Mouse (Mus musculus) ES-E14 (cell line): Measurements from ENCODE around the gene Pcna. TPM values are rescaled to one million over a fixed set of nuclear protein-coding genes. Genes with fewer than 3 reads are reported as not detected.

Experiments
- DNase-seq: peaks from one replicate; pipeline ENCODE4 v3.0.0-alpha.2; 2013; ENCODE audit warnings: low read depth, low spot score
- H3K27ac ChIP-seq: 2 replicates; pipeline ENCODE4 v1.5.1; 2012; ENCODE audit warnings: low read depth, mild to moderate bottlenecking, low read length, moderate library complexity, mixed read lengths; ENCODE audit not compliant: poor library complexity, insufficient read depth, severe bottlenecking
- H3K36me3 ChIP-seq: 2 replicates; pipeline ENCODE4 v1.6.1; 2012; ENCODE audit warnings: mild to moderate bottlenecking, low read length, moderate library complexity, mixed read lengths; ENCODE audit not compliant: control insufficient read depth, poor library complexity, insufficient read depth, severe bottlenecking
- H3K4me1 ChIP-seq, 2 experiments: fragments of 150-350 bp in 1 of 2; sonication (generic) in 1 of 2; 2 replicates each; pipeline ENCODE4 v1.6.1; 2012; ENCODE audit warnings: low read length in 2 of 2, mild to moderate bottlenecking in 1 of 2, mixed read lengths in 1 of 2; ENCODE audit not compliant: control insufficient read depth in 2 of 2, insufficient read depth in 2 of 2, poor library complexity in 1 of 2
- H3K4me3 ChIP-seq, 2 experiments: fragments of 150-350 bp in 1 of 2; sonication (generic) in 1 of 2; 2 replicates each; pipeline ENCODE4 v1.5.1; 2012; ENCODE audit warnings: low read length in 2 of 2, low read depth in 1 of 2, mild to moderate bottlenecking in 1 of 2, mixed read lengths in 1 of 2; ENCODE audit not compliant: insufficient read depth in 1 of 2, poor library complexity in 1 of 2, severe bottlenecking in 1 of 2
- H3K9ac ChIP-seq: 2 replicates; pipeline ENCODE4 v1.6.1; 2012; ENCODE audit warnings: low read depth, mild to moderate bottlenecking, low read length, mixed read lengths; ENCODE audit not compliant: poor library complexity, insufficient read depth, severe bottlenecking
- H3K9me3 ChIP-seq: fragments of 150-350 bp; sonication (generic); 2 replicates; pipeline ENCODE4 v1.6.1; 2012; ENCODE audit warnings: low read depth, mild to moderate bottlenecking, low read length; ENCODE audit not compliant: control insufficient read depth, insufficient read depth
- CHD2 ChIP-seq: IDR thresholded peaks from 2 replicates; pipeline ENCODE4 v1.6.1; 2014; ENCODE audit warnings: mild to moderate bottlenecking, low read depth, low read length, inconsistent platforms
- HCFC1 ChIP-seq: IDR thresholded peaks from 2 replicates; pipeline ENCODE4 v1.6.1; 2012; ENCODE audit warnings: low read length, inconsistent platforms, borderline replicate concordance; ENCODE audit not compliant: insufficient read depth
- MAFK ChIP-seq: IDR thresholded peaks from 2 replicates; pipeline ENCODE4 v1.6.1; 2014; ENCODE audit warnings: mild to moderate bottlenecking, low read depth, low read length, inconsistent platforms; ENCODE audit not compliant: insufficient read depth
- ZC3H11A ChIP-seq: IDR thresholded peaks from 2 replicates; pipeline ENCODE4 v1.6.1; 2012; ENCODE audit warnings: low read depth, mild to moderate bottlenecking, inconsistent platforms, low read length, borderline replicate concordance
- ZNF384 ChIP-seq: IDR thresholded peaks from 2 replicates; pipeline ENCODE4 v1.6.1; 2012; ENCODE audit warnings: low read depth, low read length, inconsistent platforms
- in situ Hi-C, 2 experiments: fragments of 600-800 bp; cut with MboI; formaldehyde crosslinking; loops; one replicate each; pipeline ENCODE4 v1.15.1; 2025; ENCODE audit warnings: low sequenced_read_pairs in 2 of 2, inconsistent platforms in 1 of 2; ENCODE audit not compliant: unreplicated experiment in 2 of 2
- total RNA-seq: library from RNA; depleted of rRNA; stranded (reverse); fragments of 300-350 nt; gene quantifications from 2 replicates; pipeline ENCODE4 v1.2.3, GENCODE M21; 2012

The Pcna gene
- total RNA-seq, 1 experiment = 370 TPM

GRCm38 (mm10) chr2:132208246-132208881 lies 44.8 kb downstream of the Pcna start:
- TF ChIP-seq HCFC1 (no peak), MAFK (peak; percentile 78)
- no peak overlapping the region for H3K27ac ChIP-seq
- peaks cover 3 to 19% of the 10 kb centered on the region in 2 experiments; a peak in 2 of 4 replicates for H3K4me1 ChIP-seq
- H3K9me3 ChIP-seq = no peaks in the 10 kb centered on the region
- no peaks in the 10 kb centered on the region for H3K36me3 ChIP-seq
- DNase-seq = no peak
- in situ Hi-C loops = no loop called here
- H3K4me3 ChIP-seq = no peak overlapping the region
- H3K9ac ChIP-seq = no peak overlapping the region

DNA sequence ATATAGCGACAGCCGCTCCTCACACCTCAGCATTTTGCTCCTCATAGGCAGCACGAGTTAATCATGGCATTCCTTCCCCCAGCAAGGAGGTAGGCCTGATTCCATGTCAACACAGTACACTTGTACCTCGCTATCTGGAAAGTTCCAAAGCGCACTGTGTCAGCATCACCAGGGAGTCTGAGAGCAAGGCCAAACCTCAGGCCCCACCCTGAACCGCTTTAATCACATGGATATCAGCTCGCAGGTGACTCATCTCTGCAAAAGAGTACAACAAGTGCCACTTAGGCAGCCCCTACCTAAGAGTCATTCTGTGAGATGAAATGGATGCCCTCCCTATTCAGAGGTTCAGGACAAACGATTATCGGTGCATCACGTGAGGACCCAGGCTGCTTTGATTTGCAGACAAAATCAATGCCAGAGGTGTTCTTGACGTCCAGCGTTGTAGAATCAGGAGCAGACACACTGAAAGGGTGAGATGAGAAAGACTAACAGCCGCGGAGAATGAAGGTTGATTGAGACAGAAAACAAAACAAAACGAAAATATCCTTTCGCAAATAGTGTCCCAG lies 46.7 kb downstream of the Pcna start:
- DNase-seq = peak; percentile 47
- no peak for TF ChIP-seq ZNF384
- TF ChIP-seq MAFK = no peak
- TF ChIP-seq ZC3H11A = no peak
- no peak for TF ChIP-seq CHD2
- no peak for TF ChIP-seq HCFC1
- Histone ChIP-seq H3K9me3 (no peaks in the 10 kb centered on the region), H3K4me1 (peaks cover 3 to 14% of the 10 kb centered on the region in 2 experiments; a peak in 2 of 4 replicates), H3K27ac (no peak overlapping the region; the same call in 1 of the 2 replicates), H3K36me3 (no peaks in the 10 kb centered on the region), H3K9ac (no peak overlapping the region), H3K4me3 (no peak overlapping the region)
- in situ Hi-C loops = no loop called here

GRCm38 (mm10) chr2:132205549-132205948 lies 47.6 kb downstream of the Pcna start:
- TF ChIP-seq CHD2 (no peak), ZC3H11A (no peak), HCFC1 (no peak), MAFK (no peak), ZNF384 (no peak)
- no peak for DNase-seq
- H3K4me3 ChIP-seq = no peak overlapping the region
- no peaks in the 10 kb centered on the region for H3K9me3 ChIP-seq
- no peak overlapping the region for H3K9ac ChIP-seq
- H3K36me3 ChIP-seq = no peaks in the 10 kb centered on the region
- in situ Hi-C loops = no loop called here
- no peak overlapping the region for H3K27ac ChIP-seq
- H3K4me1 ChIP-seq = peaks cover 3 to 18% of the 10 kb centered on the region in 2 experiments; a peak in 3 of 4 replicates

DNA sequence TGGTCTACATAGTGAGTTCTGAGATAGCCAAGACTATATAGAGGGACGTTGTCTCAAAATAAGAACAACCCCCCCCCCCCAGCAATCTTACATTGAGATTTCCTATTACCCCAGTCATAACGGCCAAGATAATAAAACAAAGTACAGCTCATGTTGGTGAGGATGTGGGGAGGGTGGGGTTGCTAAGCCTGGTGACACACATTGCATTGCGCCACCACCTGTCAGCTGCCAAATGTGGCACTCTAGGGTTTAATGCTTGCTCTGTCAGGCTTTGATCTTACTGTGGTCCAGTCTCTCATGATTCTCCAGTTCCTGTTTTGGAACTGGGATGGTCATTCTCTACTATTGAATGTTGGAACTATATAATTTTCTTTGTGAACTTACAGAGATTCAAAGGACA lies 49.3 kb downstream of the Pcna start:
- Histone ChIP-seq H3K27ac (no peak overlapping the region), H3K9me3 (no peaks in the 10 kb centered on the region), H3K4me1 (peaks cover 3 to 20% of the 10 kb centered on the region in 2 experiments; a peak in 3 of 4 replicates), H3K9ac (no peak overlapping the region), H3K4me3 (no peak overlapping the region), H3K36me3 (no peaks in the 10 kb centered on the region)
- no peak for DNase-seq
- in situ Hi-C loops = no loop called here
- TF ChIP-seq ZNF384 (no peak), CHD2 (no peak), ZC3H11A (no peak), MAFK (no peak), HCFC1 (no peak)
